Mouse (Mus musculus): ENCODE results near the gene Kansl2.
A peak's percentile ranks its signal among the peaks of the same experiment; 100 is the strongest.

The Kansl2 gene

DNA sequence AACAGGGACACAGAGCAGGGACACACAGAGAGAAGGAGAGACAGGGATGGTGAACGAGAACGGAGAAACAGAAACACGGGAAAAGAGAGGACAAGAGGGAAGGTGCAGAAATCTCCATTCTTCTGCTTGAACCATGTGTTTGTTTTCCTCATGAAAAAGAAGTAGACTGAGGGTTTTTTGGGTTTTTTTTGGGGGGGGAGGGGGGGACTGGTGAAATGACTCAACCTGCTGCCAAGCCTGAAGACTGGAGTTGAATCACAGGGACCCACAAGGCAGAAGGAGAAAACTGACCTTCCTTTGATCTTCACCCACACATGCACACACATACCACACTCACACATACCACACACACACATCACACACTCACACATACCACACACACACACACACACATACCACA, 30.7 kb downstream of the Kansl2 start:
- DNase-seq (ENCODE audit: low spot score in 2 of 2), result no peak

DNA sequence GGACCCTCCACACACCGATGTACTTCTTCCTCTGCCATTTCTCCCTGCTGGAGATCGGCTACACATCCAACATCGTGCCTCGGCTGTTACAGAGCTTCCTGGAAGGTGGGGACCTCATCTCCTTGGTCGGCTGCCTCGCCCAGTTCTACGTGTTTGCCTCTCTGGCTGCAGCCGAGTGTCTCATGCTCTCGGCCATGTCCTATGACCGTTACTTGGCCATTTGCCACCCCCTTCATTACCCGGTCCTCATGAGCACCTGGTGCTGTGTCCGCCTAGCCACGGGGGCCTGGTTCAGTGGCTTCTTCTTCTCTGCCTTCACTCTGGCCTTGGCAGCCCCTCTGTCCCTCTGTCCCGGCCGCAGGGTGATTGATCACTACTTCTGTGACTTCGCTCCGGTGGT, 36.4 kb downstream of the Kansl2 start:
- DNase-seq (ENCODE audit: low spot score in 2 of 2), result no peak

DNA sequence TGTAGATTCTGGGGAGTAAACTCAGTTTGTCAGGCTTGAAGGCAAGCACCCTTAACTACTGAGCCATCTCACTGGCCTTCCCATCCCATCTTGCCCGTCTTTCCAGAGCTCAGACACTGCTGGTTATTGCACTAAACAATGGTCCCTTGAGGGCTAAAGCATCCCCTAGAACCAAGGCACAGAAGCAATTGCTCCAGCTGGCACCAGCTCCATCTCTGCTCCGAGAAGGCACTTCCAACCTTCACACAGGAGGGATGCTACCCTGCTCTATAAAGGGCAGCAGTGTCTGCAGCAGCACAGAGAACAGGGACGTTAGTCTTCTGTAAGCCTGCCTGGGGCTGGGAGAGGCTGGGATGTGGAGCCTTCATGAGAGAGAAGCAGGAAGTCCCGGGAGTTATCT, 42.0 kb downstream of the Kansl2 start, which contains the start of gene Olfr279:
Olfr279 (plus strand) TSS at position 301 of the 400 bp plus-strand sequence.
- DNase-seq (ENCODE audit: low spot score in 2 of 2), result no peak

DNA sequence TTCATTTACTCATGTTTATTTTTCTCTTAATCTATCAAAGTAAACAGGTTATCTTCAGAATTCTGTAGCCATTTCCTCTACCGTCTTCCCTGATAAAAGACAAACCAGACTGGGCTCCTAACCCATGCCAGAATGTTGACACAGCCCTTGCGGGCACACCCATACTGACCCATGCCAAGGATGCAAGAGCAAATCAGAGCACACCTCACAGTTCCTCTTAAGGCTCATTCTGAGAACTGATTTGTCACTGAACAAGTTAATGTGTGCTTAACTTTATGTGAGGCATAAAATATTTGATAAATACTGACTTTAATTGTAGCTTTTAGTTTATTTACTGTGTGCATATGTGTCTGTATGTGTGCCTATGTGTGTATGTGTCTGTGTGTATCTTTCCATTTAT, 42.7 kb downstream of the Kansl2 start:
- no peak for DNase-seq (ENCODE audit: low spot score in 2 of 2)

DNA sequence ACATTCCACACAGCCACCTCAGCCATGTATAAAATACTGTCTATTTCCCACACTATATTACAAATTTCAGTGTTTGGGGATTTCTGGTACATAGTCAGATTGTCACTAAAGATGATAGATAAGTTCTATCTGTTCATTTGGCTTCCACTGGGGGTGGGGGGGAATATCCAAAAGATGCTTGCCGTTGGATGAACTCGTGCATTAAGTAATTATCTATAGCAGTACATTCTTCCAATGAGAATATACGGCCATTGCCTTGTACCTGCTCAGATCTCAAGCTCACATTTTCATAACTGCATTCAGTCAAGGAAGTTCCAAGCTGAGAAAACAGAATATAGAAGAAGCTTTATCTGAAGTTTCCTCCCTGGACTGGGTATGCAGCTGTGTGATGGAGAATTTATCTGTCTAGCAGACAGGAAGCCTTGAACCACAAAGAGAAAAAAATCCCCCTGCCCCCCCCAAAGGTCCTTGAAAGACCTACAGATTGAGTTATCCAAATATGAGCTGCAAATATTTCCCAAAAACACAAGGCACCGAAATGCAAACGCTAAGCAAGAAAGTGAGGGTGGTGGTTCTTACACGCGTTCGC, 47.5 kb downstream of the Kansl2 start:
- DNase-seq (ENCODE audit: low spot score in 2 of 2), result no peak

DNA sequence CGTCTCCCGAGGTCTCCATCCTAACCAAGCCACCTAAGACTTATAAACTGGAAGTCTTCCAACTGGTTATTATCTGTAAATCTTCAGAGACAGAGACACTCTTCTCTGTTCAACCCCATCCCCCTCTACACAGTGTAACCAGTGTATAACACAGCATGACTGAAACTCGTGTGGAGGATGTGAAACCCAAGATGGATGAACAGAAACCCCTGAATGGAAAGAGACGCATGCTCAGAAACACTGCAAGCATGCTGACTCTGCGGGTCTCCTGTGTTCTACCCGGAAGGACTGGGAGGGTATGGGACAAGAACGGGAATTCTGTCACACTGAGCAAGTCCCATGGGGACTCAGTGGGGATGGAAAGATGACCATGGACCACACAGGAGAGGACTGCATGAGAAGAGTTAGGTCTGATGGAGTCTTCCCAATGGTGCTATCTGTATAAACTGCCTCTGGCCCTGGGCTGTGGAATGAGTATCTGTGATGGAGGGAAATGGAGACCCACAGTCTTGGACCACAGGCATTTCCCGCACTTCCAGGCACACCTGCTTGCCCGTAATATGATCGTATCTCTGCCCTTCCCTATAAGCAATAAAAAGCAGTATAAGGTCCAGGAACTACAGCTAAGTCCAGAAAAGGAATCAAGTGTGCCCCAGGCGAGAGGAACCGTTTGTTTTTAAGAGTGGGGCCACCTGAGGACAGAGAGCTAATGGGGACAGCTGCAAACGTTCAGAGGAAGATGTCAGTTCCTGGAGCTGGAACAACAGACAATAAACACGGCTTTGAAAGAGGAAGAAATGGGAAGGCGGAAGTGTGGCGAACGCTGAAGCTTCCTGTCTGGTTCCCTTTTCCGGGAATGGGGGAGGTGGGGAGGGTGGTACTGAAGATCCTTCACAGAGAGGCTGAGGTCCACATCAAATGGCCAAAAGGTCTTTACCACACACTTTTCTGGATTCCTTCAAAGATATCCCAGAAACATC, 49.9 kb downstream of the Kansl2 start:
- no peak for DNase-seq (ENCODE audit: low spot score in 2 of 2)

DNA sequence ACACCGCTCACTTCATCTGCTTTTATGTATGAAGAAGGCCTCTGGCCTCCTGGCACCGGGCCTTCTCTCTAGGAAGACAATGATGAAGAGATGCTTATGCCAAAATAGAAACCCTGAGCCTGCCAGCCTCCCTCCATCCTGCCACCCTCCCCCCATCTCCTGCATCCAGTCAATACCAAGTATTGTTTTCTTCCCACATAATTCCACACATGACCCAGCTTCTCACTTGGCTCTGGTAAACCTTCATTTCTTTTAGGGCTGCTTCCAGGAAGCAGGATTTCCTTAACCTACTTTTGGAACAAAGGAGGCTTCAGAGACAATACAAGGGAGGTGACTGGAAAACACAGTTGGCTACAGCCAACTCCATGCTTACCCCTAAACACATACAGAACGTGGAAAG, 51.4 kb downstream of the Kansl2 start, which contains the start of gene Lalba:
Lalba (minus strand) TSS at position 21 of the 400 bp plus-strand sequence.
- DNase-seq (ENCODE audit: low spot score in 2 of 2), result no peak

DNA sequence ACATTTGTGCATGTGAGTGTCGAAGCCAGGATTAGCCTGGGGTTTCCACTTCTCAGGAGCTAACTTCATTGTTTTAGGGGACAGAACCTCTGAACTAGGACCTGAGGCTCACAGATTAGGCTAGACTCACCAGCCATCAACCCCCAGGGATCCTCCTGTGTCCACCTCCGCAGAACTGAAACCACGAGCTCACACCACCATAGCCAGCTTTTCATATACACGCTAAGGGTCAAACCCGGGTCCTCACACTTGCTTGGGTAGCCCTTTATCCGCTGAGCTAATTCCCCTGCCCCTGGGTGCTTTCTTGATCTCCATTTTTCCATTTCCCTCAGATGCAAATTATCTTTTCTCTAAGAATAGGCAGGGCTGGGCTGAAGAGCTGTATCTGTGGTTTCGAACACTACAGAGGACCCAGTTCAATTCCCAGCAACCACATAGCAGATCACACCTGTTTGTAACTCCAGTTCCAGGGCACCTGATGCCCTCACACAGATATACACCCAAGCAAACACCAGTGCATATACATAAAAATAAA, 54.4 kb downstream of the Kansl2 start:
- DNase-seq (ENCODE audit: low spot score in 2 of 2), result no peak

DNA sequence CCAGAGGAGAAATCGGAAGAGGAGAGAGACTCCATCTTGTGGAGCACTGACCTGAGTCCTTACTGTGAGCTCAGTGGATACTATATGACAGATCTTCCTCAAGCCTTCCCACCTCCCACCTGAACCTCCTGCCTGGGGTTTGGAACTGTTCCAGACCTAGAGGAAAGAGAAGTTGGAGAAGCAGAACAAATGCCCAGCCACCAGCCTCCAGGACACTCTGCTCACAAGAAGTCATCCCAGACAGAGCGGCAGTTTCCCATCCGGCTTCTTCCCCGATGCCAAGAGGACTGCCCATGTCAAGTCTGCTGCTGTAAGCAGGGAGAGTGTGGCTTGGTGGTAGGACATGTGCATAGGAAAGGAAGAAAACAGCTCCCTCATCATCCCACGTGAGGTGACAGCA, 57.8 kb downstream of the Kansl2 start:
- no peak for DNase-seq (ENCODE audit: low spot score in 2 of 2)

DNA sequence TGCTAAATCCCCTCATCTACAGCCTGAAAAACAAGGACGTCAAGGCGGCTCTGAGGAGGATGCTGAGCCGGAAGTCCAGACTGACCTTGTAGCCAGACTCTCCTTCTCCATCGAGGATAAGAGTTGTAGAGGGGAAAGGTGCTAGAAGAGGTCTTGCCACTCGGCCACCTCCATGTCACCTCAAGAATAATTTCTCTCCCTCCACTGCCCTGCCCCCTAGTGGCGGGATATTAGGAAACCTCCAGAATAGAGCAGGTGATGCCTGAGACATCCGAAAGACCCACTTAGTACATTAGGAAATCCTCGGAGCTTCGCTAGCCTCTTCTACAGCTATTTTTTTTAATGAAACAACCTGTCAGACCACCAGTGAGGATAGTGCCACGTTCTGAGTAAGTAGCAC, 58.7 kb downstream of the Kansl2 start:
- DNase-seq (ENCODE audit: low spot score in 2 of 2), result peak in 1 of 2 experiments; percentile 52

DNA sequence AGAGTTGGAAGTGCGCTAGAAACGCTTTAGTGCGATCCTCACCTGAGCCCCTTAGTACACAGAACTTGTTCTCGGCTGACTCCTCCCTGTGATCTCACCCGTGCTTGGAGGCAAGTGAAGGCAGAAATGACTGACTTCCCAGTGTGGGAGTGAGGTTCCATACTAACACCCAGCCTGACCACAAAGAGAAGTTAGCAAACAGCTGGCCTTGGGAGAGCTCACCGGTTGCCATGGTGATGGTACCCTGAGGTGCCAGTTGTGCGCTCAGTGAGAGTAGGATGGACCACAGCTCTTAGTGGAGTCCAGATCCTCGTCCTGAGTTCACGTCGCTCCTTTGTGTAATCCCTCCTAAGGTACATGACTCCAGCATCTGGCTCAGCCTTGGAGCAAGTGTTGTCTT, 59.1 kb downstream of the Kansl2 start:
- no peak for DNase-seq (ENCODE audit: low spot score in 2 of 2)

DNA sequence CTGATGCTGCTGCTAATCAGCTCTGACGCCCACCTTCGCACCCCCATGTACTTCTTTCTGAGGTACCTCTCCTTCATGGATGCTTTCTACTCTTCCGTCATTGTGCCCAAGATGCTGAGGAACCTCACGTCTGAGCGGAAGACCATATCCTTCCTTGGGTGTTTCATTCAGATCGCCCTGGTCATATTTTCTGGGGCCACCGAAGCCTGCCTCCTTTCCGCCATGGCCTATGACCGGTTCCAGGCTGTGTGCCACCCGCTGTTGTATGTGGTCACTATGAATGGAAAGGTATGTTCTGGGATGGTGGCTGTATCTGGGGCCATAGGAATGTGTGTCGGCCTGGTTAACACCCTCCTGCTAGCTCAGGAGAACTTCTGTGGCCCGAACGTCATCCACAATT, 62.5 kb downstream of the Kansl2 start:
- no peak for DNase-seq (ENCODE audit: low spot score in 2 of 2)

DNA sequence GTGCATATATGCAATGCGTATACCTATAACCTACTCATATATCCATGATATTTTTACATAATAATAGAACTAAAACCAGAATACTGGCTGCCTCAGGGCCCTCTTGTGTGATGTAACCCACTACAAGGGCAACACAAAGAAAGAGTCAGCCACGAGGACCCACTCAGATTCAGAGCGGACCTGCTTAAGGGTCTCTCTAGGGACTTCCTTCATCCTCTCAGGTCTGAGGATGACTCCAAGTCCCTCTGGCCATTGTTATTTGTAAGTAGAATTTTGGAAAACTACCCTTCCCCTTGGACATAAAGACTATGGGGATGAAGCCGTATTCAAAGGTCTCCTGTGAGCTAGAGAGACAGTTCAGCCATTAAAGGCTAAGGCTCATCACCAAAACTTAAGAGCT, 64.5 kb downstream of the Kansl2 start, which contains the start of gene OR5BS1P:
OR5BS1P (plus strand) TSS at position 301 of the 400 bp plus-strand sequence.
- no peak for DNase-seq (ENCODE audit: low spot score in 2 of 2)

All from cerebellum, postnatal 4 days (tissue).